Mouse (Mus musculus): ENCODE measurements around the gene Eefsec.

Gene Eefsec

GRCm38 (mm10) chr6:88446063-88447002 lies at the start of gene Eefsec:
TSS of gene Eefsec (minus strand) at chr6:88446539.
- DNase-seq: peak; percentile 82

DNA sequence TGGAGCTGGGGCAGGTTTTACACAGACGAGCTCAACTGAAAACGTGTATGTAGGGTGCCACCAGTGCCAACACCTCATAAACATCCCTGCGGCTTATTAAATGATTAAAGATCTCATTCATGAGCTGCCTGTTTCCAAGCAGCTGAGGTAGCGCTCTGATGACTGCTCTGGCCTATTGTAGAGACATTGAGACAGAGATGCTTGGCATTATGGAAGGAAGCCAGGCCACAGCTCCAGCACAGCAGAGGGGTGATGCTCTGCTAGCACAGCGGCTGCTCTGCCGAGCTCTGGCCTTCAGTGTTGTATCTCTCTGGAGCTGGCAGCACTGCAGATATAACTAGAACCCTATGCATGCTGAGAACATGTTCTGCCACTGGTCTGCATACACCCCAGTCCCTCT lies 47.4 kb upstream of the Eefsec start:
- no peak for DNase-seq

GRCm38 (mm10) chr6:88490629-88491354 lies 44.5 kb upstream of the Eefsec start:
- peak; percentile 94 for DNase-seq

DNA sequence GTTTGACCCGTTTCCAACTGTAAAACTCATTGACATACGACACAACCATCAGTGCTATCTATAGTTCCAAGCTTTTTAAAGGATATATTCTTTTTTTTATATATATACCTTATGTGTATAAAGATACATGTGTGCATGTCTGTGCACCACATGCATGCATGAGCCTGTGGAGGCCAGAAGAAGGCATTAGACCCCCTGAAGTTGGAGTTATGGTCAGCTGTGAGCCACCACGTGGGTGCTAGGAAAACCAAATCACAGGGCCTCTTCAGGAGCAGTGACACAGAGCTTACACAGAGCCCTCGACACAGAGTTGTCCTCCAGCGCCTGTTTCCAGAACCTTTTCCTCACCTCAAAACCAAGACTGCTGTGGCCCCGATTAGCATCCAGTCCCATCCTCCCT lies 43.5 kb upstream of the Eefsec start:
- DNase-seq: no peak

- DNase-seq: no peak
Observed at GRCm38 (mm10) chr6:88489026-88489425, 42.7 kb upstream of the Eefsec start.

- DNase-seq: peak; percentile 60
Observed at GRCm38 (mm10) chr6:88486893-88487292, 40.6 kb upstream of the Eefsec start.

- no peak for DNase-seq
Observed at GRCm38 (mm10) chr6:88485378-88485777, 39.0 kb upstream of the Eefsec start.

- no peak for DNase-seq
Observed at GRCm38 (mm10) chr6:88483913-88484312, 37.6 kb upstream of the Eefsec start.

DNA sequence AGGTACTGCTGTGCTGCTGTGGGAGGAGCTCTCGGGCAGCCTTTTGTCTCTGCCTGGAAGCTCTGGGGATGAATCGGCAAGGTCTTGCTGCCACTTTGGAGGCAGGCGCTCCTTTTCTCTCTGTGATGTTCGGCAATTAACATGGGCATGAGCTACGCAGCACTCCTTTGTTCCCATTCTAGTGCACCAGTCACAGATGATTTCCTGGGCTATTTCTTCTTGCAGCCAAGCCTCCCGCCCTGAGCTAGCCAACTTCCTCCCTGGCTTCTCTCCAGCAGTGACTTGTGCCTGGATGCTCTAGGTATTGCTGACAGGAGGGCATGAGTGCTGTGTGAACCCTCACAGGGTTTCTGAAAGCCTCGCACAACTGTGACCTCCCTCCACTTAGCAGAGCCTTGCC lies 36.8 kb upstream of the Eefsec start:
- peak; percentile 77 for DNase-seq

- DNase-seq: no peak
Observed at GRCm38 (mm10) chr6:88480421-88480820, 34.1 kb upstream of the Eefsec start.

DNA sequence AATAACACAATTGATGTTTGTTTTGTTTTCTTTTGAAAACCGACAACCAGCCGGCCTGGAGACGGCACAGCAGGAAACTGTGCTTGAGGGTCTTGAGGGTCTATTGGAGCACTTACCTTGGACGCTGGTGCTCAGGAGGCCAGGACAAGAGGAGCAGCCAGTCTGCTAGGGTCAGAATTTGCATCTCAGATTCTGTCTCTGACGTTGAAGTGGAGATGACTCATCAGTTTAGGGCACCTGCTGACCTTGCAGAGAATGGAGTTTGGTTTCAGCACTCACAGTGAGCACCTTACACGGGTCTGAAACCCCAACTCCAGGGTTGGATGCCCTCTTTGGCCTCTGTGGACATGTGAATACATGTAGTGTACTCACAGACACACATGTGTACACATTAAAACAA lies 23.5 kb upstream of the Eefsec start:
- DNase-seq: no peak

DNA sequence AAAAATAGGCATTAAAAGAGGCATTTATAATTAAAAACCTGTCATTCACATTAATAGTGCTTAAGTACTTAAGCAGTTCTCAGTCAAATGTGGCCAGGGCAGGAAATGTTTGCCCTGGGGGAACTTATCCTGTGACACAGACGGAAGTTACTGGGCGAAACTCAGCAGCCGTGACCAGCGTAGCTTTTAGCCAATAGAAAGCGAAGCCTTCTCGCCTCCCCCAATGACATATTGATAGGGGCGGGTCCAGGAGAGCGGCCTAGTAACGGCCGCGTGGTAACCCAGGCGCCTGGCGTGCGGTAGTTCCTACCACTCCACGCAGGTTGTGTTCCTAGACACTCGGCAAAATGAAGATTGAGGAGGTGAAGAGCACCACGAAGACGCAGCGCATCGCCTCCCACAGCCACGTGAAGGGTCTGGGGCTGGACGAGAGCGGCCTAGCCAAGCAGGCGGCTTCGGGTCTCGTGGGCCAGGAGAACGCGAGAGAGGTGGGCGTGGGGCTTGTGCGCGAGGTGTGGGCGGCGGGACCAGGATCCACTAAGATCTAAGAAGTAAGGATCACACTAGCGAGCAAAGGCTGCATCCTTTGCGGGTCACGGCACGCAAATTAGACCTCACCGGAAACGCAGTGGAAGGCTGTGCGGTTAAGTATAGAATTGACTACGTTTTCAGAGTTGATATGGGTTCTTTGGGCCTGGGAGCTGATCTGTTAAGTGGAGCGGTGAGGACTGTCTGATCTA lies 19.0 kb upstream of the Eefsec start, which contains the start of gene Ruvbl1:
Gene Ruvbl1 (plus strand): TSS at position 229 of the 740 bp plus-strand sequence.
- peak; percentile 90 for DNase-seq

DNA sequence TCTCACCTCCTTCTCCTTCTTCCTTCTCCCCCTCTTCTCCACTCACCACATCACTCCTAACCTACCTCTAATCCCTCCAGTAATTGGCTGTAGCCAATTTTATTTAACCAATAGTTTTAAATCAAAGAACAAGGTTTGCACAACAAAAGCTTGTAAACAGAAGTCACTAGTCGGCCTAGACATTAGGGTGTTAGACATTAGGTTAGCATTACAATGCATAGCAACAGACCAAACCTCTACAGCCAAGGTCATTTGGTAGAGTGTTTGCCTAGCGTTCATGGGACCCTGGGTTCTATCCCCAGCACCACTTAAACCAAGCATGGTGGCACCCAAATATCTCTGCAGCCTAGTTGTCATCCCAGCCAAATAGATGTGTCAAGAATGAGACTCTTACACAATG lies 8.2 kb upstream of the Eefsec start:
- DNase-seq: no peak

DNA sequence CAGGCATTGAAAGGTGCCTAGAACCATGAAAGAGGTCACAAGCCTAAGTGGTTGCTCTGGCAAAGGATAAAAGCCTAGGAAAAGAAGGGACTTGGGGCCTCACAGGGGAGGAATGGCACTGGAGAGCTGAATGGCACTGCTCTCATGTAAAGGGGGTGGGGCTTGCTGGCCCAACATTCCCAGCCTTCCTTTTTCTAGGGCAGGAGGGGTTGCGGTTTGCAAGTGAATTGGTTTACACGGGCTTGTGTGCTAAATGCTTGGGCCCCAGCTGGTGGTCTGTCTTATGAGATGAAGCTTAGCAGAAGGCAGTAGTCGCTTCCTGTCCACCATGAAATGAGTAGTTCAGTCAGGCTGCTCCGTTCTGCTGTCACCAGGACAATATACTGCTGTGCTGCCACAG lies 1.1 kb upstream of the Eefsec start:
- DNase-seq: no peak

DNA sequence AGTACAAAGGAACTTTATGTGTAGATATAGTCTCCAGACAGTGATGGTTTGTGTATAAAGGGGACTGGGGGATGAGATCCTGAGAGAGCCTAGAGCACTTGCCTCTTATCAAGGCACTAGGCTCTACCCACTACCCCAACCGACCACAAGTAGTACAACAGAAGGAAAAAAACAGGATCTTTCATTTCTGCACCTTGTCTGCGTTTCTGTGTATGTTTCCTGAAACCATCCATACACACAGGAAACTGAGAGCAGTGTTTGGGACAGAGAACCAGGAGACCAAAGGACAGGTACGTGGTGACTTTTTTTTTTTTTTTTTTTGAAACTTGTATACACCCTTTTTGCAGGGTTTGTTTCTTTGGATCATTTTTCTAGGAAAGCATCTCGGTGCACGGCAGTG lies 678 bp downstream of the Eefsec start:
- no peak for DNase-seq

DNA sequence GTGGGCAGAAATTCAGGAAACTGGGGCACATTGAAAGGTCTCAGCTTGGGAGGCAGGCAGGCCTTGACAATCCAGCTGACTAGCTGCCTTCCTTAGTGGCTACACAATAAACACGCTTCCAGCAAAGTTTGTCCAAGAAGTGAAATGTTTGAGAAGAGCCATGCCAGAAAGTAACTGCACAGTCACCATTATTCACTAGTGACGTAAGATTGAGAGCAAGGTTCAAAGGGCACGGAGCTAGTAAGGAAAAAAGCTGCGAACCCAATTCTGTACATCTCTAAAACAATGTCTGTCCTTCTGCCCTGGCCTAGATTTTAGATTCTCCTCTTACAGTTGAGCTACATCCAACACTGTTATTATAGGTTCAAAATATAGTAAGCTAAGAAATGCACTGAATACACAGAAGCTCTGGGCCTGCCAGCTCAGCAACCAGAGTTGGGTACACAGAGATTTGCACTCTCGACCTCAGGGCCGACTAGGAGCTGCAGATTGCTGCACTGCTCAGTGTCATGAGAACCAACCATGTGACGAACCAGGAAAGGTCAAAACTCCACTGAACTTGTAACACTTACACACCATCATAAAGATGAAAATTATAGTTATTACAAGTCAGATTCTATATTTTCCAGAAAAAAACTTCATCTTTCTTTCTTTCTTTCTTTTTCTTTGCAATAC lies 2.1 kb downstream of the Eefsec start:
- no peak for DNase-seq

- DNase-seq: no peak
Observed at GRCm38 (mm10) chr6:88443446-88443845, 2.9 kb downstream of the Eefsec start.

GRCm38 (mm10) chr6:88442551-88442950 lies 3.8 kb downstream of the Eefsec start:
- no peak for DNase-seq

DNA sequence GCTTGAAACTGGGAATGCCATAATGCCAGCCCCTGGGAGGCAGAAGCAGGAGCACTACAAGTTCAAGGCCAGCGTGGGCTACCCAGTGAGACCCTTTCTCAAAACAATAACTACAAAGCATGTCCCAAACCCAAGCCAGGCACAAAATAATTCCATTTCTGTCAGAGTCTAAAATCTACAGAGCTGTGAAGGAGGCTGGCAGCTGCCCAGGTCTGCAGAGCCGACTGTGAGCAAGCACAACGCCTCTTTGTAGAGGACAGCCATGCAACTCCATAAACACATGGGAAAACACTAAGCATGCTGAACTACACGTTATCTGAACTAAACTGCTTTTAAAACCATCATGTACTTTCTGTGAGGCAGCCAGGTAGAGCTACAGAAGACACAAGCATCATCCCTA lies 7.3 kb downstream of the Eefsec start:
- no peak for DNase-seq

- no peak for DNase-seq
Observed at GRCm38 (mm10) chr6:88435609-88436008, 10.7 kb downstream of the Eefsec start.

GRCm38 (mm10) chr6:88431202-88431601 lies 15.1 kb downstream of the Eefsec start:
- DNase-seq: no peak

GRCm38 (mm10) chr6:88416130-88416758 lies 30.1 kb downstream of the Eefsec start:
- DNase-seq: no peak
